Mouse (Mus musculus): ENCODE results near the gene AC109138.7. TPM values are rescaled to one million over a fixed set of nuclear protein-coding genes. Genes with fewer than 3 reads are reported as not detected.
A peak's percentile ranks its signal among the peaks of the same experiment; 100 is the strongest.

AC109138.7 gene
- total RNA-seq, 2 experiments from 2014 or later, result not detected

DNA sequence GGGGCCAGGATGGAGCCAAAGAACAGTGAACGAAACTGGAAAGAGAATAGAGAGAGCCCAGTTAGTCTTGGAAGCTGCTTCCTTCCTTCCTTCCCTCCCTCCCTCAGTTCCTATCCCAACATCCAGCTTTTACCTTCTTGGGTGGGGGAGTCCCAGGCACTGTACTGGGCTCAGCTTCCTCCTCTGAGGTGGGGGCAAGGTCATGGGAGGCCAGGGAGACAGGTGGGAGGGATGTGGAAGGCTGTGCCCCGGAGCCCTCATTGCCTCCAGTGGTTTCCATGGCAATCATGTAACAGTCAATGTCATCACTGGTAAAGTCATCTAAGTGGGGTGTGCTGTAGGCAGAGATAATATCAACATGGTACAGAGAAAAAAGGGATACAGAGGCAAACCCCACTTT is 18.1 kb upstream of the AC109138.7 start:
- Histone ChIP-seq H3K27ac (peak overlapping the region; percentile 51; the same call in 1 of the 2 replicates), H3K4me3 (no peak overlapping the region)
- DNase-seq (ENCODE audit: low spot score in 2 of 2), result no peak
- no peak for TF ChIP-seq CTCF (conservative IDR thresholded peaks at IDR 0.05)

DNA sequence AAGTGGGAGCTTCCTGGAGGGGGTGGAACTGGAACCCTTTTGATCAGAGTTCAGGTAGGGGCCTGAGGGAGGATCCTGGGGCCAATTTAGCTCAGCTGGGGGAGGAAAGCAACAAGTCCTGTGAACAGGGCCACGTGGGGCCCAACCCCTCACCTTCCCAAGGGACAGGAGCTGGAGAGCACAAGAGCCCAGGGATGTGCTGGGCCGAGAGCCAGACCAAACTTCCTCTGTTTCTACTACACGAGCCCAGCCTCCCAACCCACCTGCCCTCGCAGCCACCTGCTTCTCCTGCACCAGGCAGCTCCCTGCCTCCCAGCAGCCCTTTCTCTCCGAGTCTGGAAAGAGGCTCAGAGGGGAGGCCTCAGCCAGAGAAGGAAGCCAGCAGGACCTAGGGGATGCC is 17.6 kb upstream of the AC109138.7 start:
- Histone ChIP-seq H3K4me3 (no peak overlapping the region), H3K27ac (peak overlapping the region; percentile 51; the same call in 1 of the 2 replicates)
- no peak for TF ChIP-seq CTCF (conservative IDR thresholded peaks at IDR 0.05)
- no peak for DNase-seq (ENCODE audit: low spot score in 2 of 2)

DNA sequence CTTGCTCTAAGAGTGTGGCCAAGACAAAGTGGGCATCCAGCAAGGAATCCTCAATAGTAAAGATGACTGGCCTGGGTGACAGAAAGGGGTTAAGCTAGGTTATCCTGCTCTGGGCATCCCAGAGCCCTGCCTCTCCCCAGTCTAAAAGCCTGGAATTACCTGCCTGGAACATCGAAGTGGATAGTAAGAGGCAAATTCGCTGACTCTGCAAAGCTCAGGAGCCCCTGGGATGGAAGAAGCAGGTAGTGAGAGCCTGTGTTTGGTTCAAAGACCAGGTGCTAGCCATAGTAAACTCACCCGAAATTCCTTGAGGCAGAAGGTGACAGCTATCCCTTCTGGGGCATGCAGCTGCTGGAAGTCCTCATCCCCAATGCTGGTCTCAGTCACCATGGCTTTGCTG is 17.0 kb upstream of the AC109138.7 start:
- Histone ChIP-seq H3K4me3 (no peak overlapping the region), H3K27ac (peak overlapping the region; percentile 51; the same call in 1 of the 2 replicates)
- no peak for DNase-seq (ENCODE audit: low spot score in 2 of 2)
- no peak for TF ChIP-seq CTCF (conservative IDR thresholded peaks at IDR 0.05)

DNA sequence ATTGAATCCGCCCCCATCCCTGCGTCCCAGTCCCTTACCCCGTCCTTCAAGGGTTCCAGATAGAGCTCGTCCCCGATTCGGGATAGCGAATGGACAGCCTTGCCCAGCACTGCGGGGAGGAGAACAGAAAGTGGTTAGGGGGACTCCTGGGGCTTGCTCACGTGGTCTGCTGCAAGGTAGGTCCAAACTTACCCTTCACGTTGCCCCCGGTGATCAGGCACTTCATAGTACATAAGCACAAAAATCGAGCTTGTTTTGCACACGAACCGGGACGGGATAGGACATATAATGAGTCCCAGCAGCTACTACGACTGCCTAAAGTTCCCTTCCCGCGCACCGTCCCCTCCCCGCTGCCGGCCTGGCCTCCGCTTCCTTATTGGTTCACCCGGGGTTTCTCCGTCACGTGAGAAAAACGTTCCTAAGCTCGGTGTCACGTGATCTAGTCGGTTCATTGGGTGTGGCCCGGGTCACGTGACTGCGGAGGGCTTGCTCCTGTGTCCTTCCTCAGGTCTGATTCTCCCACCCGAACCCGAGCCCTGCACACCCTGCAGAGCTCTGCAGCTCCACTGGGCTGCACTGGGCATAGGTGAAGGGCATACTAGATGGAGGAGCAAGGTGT is 12.8 kb upstream of the AC109138.7 start, which contains the start of gene Rad9a:
Rad9a (minus strand) TSS at position 372 of the 619 bp plus-strand sequence.
- peak within 1 kb of the TSS; percentile 74 for H3K4me3 ChIP-seq
- DNase-seq (ENCODE audit: low spot score in 2 of 2), result peak; percentile 93 to 95
- no peak for TF ChIP-seq CTCF (conservative IDR thresholded peaks at IDR 0.05)
- H3K27ac ChIP-seq, result peak within 1 kb of the TSS; percentile 96

DNA sequence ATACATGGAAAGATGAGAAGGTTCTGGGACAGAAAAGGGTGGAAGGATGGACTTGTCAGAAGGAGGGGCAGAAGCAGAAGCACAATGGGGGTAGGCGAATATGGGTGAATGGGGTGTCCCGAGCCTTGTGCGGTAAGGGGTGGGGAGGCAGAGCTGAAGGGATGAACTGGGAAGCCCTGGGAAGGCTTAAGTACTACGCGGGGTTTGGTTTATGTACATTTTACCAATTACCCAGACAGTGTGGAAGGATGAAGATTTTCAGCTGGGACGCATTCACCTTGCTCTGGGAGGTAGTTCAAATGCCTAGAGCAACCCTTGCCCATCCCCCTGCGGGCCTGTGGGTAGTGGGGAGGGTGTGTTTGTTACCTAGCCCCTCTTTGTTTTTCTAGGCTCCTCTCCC is 12.0 kb upstream of the AC109138.7 start:
- DNase-seq (ENCODE audit: low spot score in 2 of 2), result no peak
- peak overlapping the region; percentile 74 for H3K4me3 ChIP-seq
- TF ChIP-seq CTCF (conservative IDR thresholded peaks at IDR 0.05), result no peak
- H3K27ac ChIP-seq, result peak overlapping the region; percentile 96

DNA sequence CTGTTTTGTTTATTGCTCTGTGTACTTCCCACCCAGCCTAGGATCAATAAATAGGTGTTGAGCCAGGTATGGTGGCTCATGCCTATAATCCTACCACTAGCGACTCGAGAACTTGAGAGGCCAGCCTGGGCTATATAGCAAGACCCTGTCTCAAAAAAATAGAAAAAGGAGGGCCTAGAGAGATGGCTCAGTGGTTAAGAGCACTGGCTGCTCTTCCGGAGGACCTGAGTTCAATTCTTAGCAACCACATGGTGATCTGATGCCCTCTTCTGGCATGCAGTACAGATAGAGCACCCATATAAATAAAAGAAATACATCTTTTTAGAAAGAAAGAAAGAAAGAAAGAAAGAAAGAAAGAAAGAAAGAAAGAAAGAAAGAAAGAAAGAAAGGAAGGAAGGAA is 11.0 kb upstream of the AC109138.7 start:
- H3K4me3 ChIP-seq, result no peak overlapping the region
- peak overlapping the region; percentile 96 for H3K27ac ChIP-seq
- TF ChIP-seq CTCF (conservative IDR thresholded peaks at IDR 0.05), result no peak
- DNase-seq (ENCODE audit: low spot score in 2 of 2), result no peak

DNA sequence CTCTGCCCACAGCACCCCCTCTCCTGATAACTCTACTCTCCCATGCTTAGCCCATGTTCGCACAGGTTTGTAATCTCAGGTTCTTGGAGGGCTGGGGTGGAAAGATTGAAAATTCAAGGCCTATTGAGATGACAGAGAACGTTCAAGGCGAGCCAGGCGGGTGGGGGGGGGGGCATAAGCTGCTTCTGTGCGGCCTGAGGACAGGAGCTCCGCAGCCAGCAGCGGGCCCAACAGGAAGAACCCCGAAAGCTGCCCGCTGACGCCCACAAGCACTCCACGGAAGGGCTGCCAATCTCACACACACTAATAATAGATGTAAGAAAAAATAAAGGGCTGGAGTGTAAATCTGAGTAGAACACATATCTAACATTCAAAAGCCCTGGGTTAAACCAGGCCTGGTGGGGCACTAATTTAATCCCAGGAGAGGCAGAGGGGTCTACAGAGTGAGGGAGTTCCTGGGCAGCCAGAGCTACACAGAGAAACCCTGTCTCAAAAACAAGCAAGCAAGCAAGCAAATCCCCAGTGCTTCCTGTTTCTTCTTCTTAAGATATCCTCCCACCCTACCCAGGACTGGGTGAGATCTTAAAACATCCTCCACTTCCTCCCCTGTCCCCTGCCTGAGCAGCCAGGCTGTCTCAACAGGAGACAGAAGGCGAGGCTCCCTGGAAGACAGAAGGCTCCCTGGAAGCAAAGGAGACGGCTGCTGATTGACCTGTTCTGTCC is 10.4 kb upstream of the AC109138.7 start:
- H3K27ac ChIP-seq, result peak overlapping the region; percentile 96
- H3K4me3 ChIP-seq, result no peak overlapping the region
- no peak; the same call in 1 of the 2 replicates for TF ChIP-seq CTCF (conservative IDR thresholded peaks at IDR 0.05)
- no peak for DNase-seq (ENCODE audit: low spot score in 2 of 2)

DNA sequence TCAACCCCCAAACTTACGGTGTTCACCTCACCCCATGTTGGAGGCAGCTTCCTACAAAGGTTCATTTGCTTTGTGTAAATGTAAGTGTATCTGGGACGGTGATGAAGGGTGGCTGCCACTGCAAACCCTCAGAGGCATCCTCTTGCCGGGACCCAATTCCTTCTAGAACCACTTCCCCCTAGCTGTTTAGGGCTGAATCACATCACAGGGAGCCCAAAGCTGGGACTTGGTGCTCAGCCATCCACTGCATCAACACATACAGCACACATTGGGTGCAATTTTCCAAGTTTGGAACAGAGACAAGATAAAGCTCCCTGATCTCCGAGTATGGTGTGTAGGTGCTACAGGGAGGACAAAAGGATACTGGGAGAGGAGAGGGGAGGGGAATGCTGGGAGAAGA is 9.3 kb upstream of the AC109138.7 start:
- no peak overlapping the region for H3K4me3 ChIP-seq
- no peak for DNase-seq (ENCODE audit: low spot score in 2 of 2)
- peak; percentile 51 for TF ChIP-seq CTCF (conservative IDR thresholded peaks at IDR 0.05)
- no peak overlapping the region; the same call in 1 of the 2 replicates for H3K27ac ChIP-seq

DNA sequence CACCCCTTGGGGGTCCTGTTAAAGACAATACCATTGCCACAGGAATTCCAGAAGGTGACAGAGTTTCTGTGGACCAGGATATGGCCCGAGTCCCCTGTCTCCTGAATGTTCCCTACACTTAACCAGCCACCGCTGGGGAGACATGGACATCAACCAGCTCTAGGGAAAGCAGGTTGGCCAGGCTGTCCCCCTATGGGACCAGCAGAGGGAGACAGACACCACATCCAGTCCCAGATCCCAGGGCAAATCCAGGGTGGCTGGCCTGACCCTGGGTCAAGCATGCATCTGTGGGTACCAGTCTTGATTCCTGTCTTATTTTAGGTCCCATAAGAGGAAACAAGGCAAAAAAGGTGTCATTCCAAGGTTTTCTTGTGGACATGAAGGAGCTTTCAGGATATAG is 7.2 kb upstream of the AC109138.7 start:
- Histone ChIP-seq H3K27ac (no peak overlapping the region), H3K4me3 (no peak overlapping the region)
- peak; percentile 99 for TF ChIP-seq CTCF (conservative IDR thresholded peaks at IDR 0.05)
- peak in 1 of 2 experiments; percentile 68 for DNase-seq (ENCODE audit: low spot score in 2 of 2)

DNA sequence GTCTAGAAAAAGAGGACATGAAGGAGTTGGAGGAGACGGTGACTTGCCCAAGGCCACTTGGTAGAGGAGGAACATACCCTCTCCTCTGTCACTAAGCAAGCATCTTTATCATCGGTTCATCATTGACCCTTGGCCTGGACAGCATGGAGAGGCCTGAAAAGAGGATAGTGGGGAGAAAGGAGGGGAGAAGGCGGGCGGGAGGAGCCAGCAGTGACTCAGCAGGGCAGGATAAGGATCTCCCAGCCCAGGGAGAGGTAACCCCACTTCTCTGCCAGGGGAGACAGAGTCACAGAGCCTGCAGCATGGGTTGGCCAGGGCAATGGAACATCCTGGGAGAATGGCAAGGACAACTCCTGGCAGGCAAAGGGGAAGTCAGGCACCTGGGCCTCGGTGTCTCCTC is 5.6 kb upstream of the AC109138.7 start:
- DNase-seq (ENCODE audit: low spot score in 2 of 2), result no peak
- TF ChIP-seq CTCF (conservative IDR thresholded peaks at IDR 0.05), result no peak
- Histone ChIP-seq H3K4me3 (no peak overlapping the region), H3K27ac (no peak overlapping the region)

DNA sequence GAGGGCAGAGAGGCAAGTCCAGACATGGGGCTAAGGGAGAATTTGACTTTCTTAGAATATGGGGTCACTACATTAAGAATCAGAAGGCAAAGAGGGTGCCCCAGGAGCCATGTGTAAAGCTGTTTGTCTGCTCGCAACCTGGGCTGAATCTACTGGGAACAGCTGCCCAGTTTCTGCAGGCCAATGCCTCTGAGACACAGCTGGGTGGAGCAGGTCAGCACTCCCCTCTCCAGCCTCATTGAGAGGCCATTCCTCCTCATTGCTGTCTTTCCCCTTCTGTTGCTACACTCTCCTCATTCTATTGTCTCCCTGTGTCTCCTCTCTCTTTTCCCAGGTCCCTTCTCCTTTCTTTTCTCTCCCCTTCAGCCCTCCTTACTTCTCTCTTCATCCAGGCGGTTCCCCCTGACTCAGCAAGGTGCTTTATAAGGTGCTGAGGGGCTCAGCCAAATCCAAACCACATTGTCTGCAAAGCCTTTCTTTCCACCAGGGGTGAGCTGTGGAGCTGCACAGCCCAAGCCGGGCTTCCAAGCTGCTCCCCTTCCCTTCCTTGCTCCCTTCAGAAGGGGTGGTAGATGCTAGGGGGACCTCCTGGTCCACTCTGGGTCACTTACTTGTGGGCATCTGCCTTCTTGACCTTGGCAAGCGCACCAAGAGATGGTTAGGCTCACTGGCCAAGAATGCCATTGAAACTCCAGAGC is 2.1 kb upstream of the AC109138.7 start:
- TF ChIP-seq CTCF (conservative IDR thresholded peaks at IDR 0.05), result no peak
- no peak for DNase-seq (ENCODE audit: low spot score in 2 of 2)
- H3K4me3 ChIP-seq, result no peak overlapping the region
- no peak overlapping the region for H3K27ac ChIP-seq

DNA sequence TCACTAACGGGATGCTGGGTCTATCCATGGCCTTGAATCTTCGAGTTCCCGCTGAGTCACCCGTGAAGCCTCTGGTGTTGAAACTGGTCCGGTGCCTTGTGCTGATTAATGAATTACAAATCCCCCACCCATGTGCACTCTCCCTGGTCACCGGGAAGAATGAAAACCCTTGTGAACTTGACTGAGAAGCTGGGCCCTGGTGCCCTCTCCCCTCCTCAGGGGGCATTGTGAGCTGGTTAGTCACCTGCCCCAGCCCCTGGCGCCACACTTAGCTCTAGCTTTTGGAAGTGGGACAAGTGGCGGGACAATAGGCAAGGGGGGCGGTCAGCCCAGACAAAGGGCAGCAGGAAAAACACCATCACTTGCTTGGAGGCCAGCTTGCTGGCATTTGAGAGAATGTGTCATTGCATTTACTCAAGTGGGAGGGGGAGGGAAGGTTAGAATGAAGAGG is 608 bp upstream of the AC109138.7 start:
- no peak overlapping the region for H3K4me3 ChIP-seq
- DNase-seq (ENCODE audit: low spot score in 2 of 2), result no peak
- no peak for TF ChIP-seq CTCF (conservative IDR thresholded peaks at IDR 0.05)
- no peak overlapping the region for H3K27ac ChIP-seq

DNA sequence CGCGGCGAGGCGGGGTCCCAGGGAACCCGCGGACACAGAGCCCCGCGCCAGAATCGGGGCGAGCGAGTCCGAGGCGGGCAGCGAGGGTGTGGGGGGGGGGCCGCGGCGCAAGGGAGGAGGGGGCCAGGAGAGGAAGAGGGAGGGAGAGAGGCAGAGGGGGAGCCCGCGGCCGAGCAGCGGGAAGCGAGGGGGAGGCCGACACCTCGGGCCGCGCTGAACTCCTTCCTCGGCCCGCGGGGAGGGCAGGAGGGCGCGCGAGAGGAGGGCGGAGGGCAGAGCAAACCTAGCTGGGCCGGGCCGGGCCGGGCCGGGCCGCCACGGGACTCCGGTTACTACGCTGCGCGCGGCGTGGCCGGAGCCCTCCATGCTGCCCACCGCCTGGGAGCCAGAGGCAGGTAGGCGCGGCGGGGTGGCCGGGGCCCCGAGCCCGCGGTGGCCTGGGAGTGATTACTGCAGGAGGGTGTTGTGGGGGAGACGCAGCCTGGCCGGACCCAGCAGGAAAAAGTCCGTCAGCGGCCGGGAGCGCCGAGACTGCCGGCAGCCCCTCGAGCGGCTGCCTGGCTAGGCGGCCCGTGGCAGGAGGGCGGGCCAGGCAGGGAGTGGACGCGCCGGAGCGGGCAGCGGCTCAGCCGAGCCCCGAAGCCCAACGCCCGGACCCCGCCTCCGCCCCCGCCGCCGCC is 754 bp downstream of the AC109138.7 start:
- Histone ChIP-seq H3K27ac (no peak overlapping the region), H3K4me3 (peak overlapping the region; percentile 55)
- no peak for TF ChIP-seq CTCF (conservative IDR thresholded peaks at IDR 0.05)
- DNase-seq (ENCODE audit: low spot score in 2 of 2), result no peak
